Mouse (Mus musculus): ENCODE results near the gene Col25a1.

Gene Col25a1

DNA sequence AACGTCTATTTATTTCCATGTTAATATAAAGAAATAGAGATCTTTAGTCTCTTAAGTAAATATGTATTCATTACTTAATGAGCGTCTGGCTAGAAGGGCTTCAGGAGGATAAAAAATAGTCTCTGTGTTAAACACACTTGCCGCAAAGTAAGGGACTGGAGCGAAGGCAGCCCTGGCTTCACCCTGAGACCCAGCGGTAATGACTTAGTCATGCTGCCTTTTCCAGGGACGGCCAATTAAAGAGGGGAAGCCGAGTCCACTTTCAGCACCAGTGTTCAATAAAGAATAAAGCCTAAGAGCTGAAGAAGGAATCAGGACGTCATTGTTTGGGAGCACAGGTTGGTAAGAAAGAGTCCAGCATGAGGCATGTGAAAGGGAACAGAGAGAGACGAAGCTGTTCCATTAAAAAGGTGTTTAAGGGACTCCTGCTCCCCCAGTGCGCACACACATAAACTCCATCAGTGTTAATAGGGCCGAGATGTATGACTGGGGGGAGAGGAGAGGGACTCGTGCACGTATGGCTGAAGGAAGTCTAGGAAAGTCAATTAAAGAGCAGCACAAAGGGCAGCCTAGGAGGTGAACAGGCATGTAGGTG, 30.1 kb downstream of the Col25a1 start:
- DNase-seq (ENCODE audit: low read depth, low spot score) = no peak

- DNase-seq (ENCODE audit: low read depth, low spot score) = no peak
Measured at GRCm38 (mm10) chr3:130166875-130167274, 35.6 kb downstream of the Col25a1 start.

DNA sequence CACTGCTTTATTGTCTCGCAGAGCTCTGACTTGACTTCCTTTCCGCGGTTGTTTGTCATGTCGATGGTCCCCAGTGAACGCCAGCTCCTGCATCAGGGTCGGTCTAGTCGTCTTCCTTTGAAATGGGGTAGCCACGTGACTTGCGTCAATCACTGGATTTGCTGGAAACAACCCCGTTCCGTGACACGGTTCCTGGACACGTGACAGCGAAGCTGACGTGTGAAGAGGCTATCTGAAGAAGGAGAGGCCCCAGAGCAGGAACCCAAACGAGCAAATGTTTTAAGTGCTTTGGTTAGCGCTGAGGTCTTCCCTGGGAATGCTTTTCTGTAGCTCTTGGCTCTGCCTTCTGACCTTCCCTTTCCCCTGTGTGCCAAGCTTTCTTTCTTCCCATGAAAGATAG, 41.5 kb downstream of the Col25a1 start:
- DNase-seq (ENCODE audit: low read depth, low spot score) = no peak

DNA sequence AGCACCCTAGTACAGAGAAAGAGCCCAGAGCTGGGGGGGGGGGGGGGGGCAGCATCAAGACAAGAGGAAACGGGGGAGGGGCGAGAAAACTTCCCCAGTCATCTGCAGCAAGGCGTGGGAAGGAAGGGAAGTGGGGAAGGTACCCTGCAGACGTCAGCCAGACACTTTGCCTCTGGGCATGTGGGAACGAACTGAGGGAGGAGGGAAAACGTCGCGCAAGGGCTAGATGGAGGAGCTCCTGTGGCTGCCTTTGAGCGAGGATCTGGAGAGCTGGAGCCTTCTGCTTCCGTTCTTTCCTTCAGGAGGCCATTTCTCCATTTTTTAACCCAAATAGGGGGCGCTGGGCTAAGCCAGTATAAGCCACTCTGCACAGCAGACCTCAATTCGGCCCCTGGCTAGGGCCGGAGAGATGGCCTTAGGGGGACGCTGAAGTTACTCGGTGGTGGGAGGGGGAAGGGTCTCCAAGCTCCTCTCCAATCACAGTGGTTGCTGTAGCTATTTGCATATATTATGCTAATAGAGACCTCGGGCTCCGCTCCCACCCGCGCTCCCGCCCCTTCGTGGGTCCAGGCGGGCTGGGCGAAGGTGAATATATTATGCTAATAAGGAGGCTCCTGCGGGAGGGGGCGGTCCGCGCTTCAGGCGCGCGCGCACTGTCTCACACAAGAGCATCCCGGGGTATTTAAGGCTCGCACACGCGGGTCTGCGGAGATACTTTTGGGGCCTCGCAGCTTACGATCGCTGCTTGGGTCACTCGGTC, 49.1 kb downstream of the Col25a1 start:
- peak; percentile 55 for DNase-seq (ENCODE audit: low read depth, low spot score)

GRCm38 (mm10) chr3:130180964-130181590, 49.8 kb downstream of the Col25a1 start:
- peak; percentile 4 for DNase-seq (ENCODE audit: low read depth, low spot score)

GRCm38 (mm10) chr3:130181591-130181980, 50.3 kb downstream of the Col25a1 start:
- no peak for DNase-seq (ENCODE audit: low read depth, low spot score)

GRCm38 (mm10) chr3:130182450-130182849, 51.1 kb downstream of the Col25a1 start:
- DNase-seq (ENCODE audit: low read depth, low spot score) = no peak

DNA sequence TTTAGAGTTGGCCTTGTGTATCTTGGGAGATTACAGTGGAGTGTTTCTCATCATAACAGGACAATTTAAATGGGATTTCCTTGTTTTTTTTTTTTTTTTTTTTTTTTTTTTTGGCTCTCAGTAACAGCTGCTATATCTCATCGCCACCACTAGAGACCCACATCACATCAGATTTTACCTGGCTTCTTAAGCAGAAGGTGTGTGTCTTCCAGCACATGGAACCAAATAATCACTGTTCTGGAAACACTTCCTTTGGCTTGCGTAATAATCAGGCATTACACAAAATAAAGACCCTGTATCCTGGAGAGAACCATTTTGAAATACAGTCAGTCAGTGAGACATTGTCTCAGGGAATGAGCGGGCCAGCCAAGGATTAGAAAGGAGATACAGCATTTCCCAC, 53.8 kb downstream of the Col25a1 start:
- no peak for DNase-seq (ENCODE audit: low read depth, low spot score)

DNA sequence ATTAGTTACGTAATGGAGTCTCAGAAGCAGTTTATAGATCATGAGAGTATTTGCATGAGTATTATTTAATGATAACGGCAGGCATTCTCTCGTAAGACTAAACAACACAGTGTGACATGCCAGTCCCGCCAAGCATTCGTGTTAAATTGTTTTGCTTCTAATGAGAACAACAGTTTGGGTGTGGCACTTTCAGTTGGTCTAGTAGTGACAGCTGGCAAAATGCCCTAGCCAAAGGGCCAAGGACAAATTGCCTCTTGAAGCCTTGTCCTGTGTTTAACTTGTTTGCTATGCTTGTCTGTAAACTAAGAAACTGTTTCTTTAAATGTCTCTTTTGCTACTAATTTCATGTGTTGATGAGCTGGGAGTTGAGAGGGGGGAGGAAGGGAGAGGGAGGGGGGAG, 56.3 kb downstream of the Col25a1 start:
- DNase-seq (ENCODE audit: low read depth, low spot score) = no peak

- no peak for DNase-seq (ENCODE audit: low read depth, low spot score)
Measured at GRCm38 (mm10) chr3:130193450-130193849, 62.1 kb downstream of the Col25a1 start.

GRCm38 (mm10) chr3:130214631-130215030, 83.3 kb downstream of the Col25a1 start:
- DNase-seq (ENCODE audit: low read depth, low spot score) = no peak

GRCm38 (mm10) chr3:130216141-130216540, 84.8 kb downstream of the Col25a1 start:
- DNase-seq (ENCODE audit: low read depth, low spot score) = no peak

DNA sequence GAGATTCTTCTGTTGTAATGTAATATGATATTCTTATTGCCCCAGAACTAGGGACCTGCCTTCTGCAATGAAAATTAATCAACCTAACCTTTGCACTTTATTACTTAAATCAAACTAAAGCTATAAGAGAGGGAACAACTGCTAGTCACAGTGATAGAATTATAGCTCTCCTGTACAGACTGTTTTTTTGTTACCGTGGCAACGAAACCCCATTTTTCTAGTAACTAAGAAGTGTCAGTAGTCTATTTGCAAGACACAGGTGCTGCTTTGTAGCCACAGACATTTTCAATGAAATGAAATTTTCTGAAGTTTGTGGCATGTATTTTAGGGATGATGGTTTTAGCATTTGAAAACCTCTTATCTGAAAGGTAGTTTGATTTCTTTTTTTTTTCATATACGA, 85.3 kb downstream of the Col25a1 start:
- DNase-seq (ENCODE audit: low read depth, low spot score) = no peak

GRCm38 (mm10) chr3:130217705-130218104, 86.4 kb downstream of the Col25a1 start:
- DNase-seq (ENCODE audit: low read depth, low spot score) = no peak

GRCm38 (mm10) chr3:130218232-130218728, 87.0 kb downstream of the Col25a1 start:
- no peak for DNase-seq (ENCODE audit: low read depth, low spot score)

DNA sequence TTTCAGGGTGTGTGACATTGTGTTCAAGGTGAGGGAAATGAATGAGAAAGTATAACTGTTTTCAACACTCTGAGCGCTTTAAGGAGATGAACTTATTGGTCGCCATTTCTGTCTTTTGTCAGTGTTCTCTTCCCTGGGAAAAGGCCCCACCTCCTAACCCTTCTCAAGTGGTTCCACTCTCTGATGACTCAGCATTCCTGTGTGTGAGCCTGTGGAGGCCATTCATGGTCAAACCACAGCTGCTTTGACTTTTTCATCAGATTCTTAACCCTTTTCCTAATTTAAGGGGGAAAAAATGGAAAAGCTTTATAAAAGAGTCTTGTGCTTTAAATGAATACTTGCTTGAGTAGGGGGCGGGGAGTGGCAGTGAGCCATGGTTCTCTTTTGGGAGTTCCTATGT, 89.5 kb downstream of the Col25a1 start:
- no peak for DNase-seq (ENCODE audit: low read depth, low spot score)

DNA sequence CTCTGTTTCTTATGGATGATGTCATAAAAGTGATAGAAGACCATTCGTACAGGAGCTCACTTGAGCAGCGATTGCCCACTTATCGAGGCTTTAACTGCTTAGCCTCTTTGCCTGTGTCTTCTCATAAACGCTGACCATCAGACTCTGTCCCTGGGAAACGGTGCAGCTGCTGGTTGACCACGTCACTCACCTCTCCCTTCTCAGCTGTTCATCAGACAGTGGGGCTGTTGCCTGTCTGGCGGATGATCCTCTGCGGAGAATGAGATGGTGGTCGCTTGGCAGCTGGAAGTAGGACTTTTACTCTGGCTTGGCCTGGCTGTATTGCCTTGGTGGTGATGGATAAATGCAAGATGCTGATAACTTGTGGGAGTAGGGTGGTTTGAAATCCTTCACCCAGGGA, 96.9 kb downstream of the Col25a1 start:
- DNase-seq (ENCODE audit: low read depth, low spot score) = no peak

GRCm38 (mm10) chr3:130232944-130233343, 101.6 kb downstream of the Col25a1 start:
- no peak for DNase-seq (ENCODE audit: low read depth, low spot score)

GRCm38 (mm10) chr3:130235233-130235632, 103.9 kb downstream of the Col25a1 start:
- DNase-seq (ENCODE audit: low read depth, low spot score) = no peak

- DNase-seq (ENCODE audit: low read depth, low spot score) = no peak
Measured at GRCm38 (mm10) chr3:130236129-130236528, 104.8 kb downstream of the Col25a1 start.

DNA sequence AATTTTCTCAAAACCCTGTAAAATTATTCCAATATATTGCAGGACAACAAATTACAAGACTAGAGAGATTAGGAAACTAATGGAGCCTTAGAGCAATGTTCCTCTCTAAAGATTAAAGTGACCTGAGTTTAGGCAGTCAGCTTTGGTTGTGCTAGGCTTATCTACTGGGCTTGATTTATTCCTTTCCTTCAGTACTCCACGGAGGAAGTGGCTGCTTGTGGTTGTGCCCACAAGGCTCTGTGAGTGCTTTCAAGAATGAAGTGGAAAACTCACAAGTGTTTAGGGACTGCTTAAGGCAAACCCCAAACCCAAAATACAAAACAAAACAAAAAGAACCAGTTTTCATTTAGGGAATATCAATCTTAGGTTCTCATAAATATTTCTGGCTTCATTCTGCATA, 106.6 kb downstream of the Col25a1 start:
- DNase-seq (ENCODE audit: low read depth, low spot score) = no peak

- no peak for DNase-seq (ENCODE audit: low read depth, low spot score)
Measured at GRCm38 (mm10) chr3:130241924-130242323, 110.6 kb downstream of the Col25a1 start.

Measured in CD4-positive, CD25-positive, alpha-beta regulatory T cell, adult 2 months (primary cell).